Mouse (Mus musculus) liver, embryonic 15.5 days (tissue): ENCODE results near the gene Gm42906. TPM values are rescaled to one million over a fixed set of nuclear protein-coding genes. Genes with fewer than 3 reads are reported as not detected.

ENCODE experiments used
- ATAC-seq: fragments of 200-750 bp; cut with Nextera tagmentation; 2 replicates; pipeline ENCODE4 v1.8.0; 2017; ENCODE audit warnings: moderate number of reproducible peaks, mild to moderate bottlenecking, moderate library complexity; ENCODE audit not compliant: insufficient read depth
- H3K27ac ChIP-seq: fragments of 300-500 bp; sonication (generic); replicated peaks from 2 replicates; pipeline ENCODE4 v1.5.1; 2015; ENCODE audit warnings: mild to moderate bottlenecking, inconsistent platforms
- H3K27me3 ChIP-seq: fragments of 300-500 bp; sonication (generic); 2 replicates; pipeline ENCODE4 v1.6.1; 2015; ENCODE audit warnings: mild to moderate bottlenecking, inconsistent platforms
- H3K36me3 ChIP-seq: fragments of 300-500 bp; sonication (generic); replicated peaks from 2 replicates; pipeline ENCODE4 v1.6.1; 2015; ENCODE audit warnings: moderate library complexity, mild to moderate bottlenecking, inconsistent platforms
- H3K4me1 ChIP-seq: fragments of 300-500 bp; sonication (generic); replicated peaks from 2 replicates; pipeline ENCODE4 v1.6.1; 2015; ENCODE audit warnings: inconsistent platforms
- H3K4me2 ChIP-seq: fragments of 300-500 bp; sonication (generic); 2 replicates; pipeline ENCODE4 v1.6.1; 2015; ENCODE audit warnings: moderate library complexity, mild to moderate bottlenecking, inconsistent platforms
- H3K4me3 ChIP-seq: fragments of 300-500 bp; sonication (generic); replicated peaks from 2 replicates; pipeline ENCODE4 v1.5.1; 2015; ENCODE audit warnings: mild to moderate bottlenecking, inconsistent platforms
- H3K9ac ChIP-seq: fragments of 300-500 bp; sonication (generic); 2 replicates; pipeline ENCODE4 v1.6.1; 2015; ENCODE audit warnings: moderate library complexity, mild to moderate bottlenecking, inconsistent platforms
- H3K9me3 ChIP-seq: fragments of 300-500 bp; sonication (generic); replicated peaks from 2 replicates; pipeline ENCODE4 v1.6.1; 2016; ENCODE audit warnings: inconsistent platforms
- WGBS: fragments of 180-500 bp; shearing (Covaris S2); methylation state at CpG from one replicate; pipeline ENCODE4 v1.1.7; 2015; ENCODE audit warnings: mixed read lengths; ENCODE audit not compliant: insufficient replicate concordance; 5-methylcytosine and 5-hydroxymethylcytosine counted together
- polyA plus RNA-seq: library from polyadenylated mRNA; unstranded; fragments of >200 nt; fragmentation: Nextera tagmentation; extraction: Ambion mirVana; gene quantifications from 2 replicates; pipeline ENCODE4 v1.2.1, GENCODE M21; 2015

Gene Gm42906
- polyA plus RNA-seq, 1 experiment from 2014 or later, result not detected

GRCm38 (mm10) chr5:151117846-151118245 lies 310.1 kb downstream of the Gm42906 start:
- Histone ChIP-seq H3K36me3 (no peaks in the 10 kb centered on the region), H3K27ac (no peak overlapping the region), H3K4me3 (no peak overlapping the region), H3K4me1 (no peaks in the 10 kb centered on the region), H3K27me3 (no peaks in the 10 kb centered on the region), H3K9me3 (no peaks in the 10 kb centered on the region), H3K9ac (no peak overlapping the region), H3K4me2 (no peak overlapping the region)
- WGBS, result 49% methylated on average over 2 of the region's 2 CpGs
- ATAC-seq, result no peak

GRCm38 (mm10) chr5:151116192-151116887 lies 311.6 kb downstream of the Gm42906 start:
- no peak overlapping the region for H3K4me2 ChIP-seq
- H3K27ac ChIP-seq, result no peak overlapping the region
- no peaks in the 10 kb centered on the region for H3K9me3 ChIP-seq
- H3K36me3 ChIP-seq, result no peaks in the 10 kb centered on the region
- H3K27me3 ChIP-seq, result no peaks in the 10 kb centered on the region
- ATAC-seq, result no peak
- no peak overlapping the region for H3K9ac ChIP-seq
- H3K4me1 ChIP-seq, result no peaks in the 10 kb centered on the region
- 69% methylated on average over 5 of the region's 5 CpGs for WGBS
- H3K4me3 ChIP-seq, result no peak overlapping the region

GRCm38 (mm10) chr5:151112743-151113142 lies 315.2 kb downstream of the Gm42906 start:
- no peak overlapping the region for H3K27ac ChIP-seq
- H3K9ac ChIP-seq, result no peak overlapping the region
- no peak overlapping the region for H3K4me2 ChIP-seq
- no peak for ATAC-seq
- no peaks in the 10 kb centered on the region for H3K4me1 ChIP-seq
- H3K9me3 ChIP-seq, result no peaks in the 10 kb centered on the region
- H3K4me3 ChIP-seq, result no peak overlapping the region
- H3K36me3 ChIP-seq, result no peaks in the 10 kb centered on the region
- WGBS, result 69% methylated on average over 9 of the region's 9 CpGs
- no peaks in the 10 kb centered on the region for H3K27me3 ChIP-seq

GRCm38 (mm10) chr5:151111080-151111871 lies 316.7 kb downstream of the Gm42906 start:
- no peak for ATAC-seq
- Histone ChIP-seq H3K9me3 (no peaks in the 10 kb centered on the region), H3K4me3 (no peak overlapping the region), H3K36me3 (no peaks in the 10 kb centered on the region), H3K9ac (no peak overlapping the region), H3K4me2 (no peak overlapping the region), H3K27ac (no peak overlapping the region), H3K27me3 (no peaks in the 10 kb centered on the region), H3K4me1 (no peaks in the 10 kb centered on the region)
- WGBS, result 62% methylated on average over 7 of the region's 7 CpGs

- H3K27ac ChIP-seq, result no peak overlapping the region
- H3K36me3 ChIP-seq, result no peaks in the 10 kb centered on the region
- WGBS, result 51% methylated on average over 6 of the region's 6 CpGs
- ATAC-seq, result no peak
- H3K27me3 ChIP-seq, result no peaks in the 10 kb centered on the region
- H3K4me3 ChIP-seq, result no peak overlapping the region
- no peaks in the 10 kb centered on the region for H3K9me3 ChIP-seq
- H3K4me2 ChIP-seq, result no peak overlapping the region
- no peak overlapping the region for H3K9ac ChIP-seq
- H3K4me1 ChIP-seq, result no peaks in the 10 kb centered on the region
Observed at GRCm38 (mm10) chr5:151110461-151110908, 317.5 kb downstream of the Gm42906 start.

GRCm38 (mm10) chr5:151109822-151110221 lies 318.1 kb downstream of the Gm42906 start:
- H3K27ac ChIP-seq, result no peak overlapping the region
- WGBS, result 37% methylated on average over 2 of the region's 2 CpGs
- ATAC-seq, result no peak

GRCm38 (mm10) chr5:151108955-151109354 lies 319.0 kb downstream of the Gm42906 start:
- H3K9ac ChIP-seq, result no peak overlapping the region
- no peak for ATAC-seq
- 0 out of 2 replicates have a peak, but pooled peaks cover 5% of the 10 kb centered on the region for H3K4me1 ChIP-seq
- H3K9me3 ChIP-seq, result no peaks in the 10 kb centered on the region
- no peaks in the 10 kb centered on the region for H3K36me3 ChIP-seq
- H3K4me3 ChIP-seq, result no peak overlapping the region
- no peaks in the 10 kb centered on the region for H3K27me3 ChIP-seq
- H3K4me2 ChIP-seq, result no peak overlapping the region
- no peak overlapping the region for H3K27ac ChIP-seq
- WGBS, result 54% methylated on average over 7 of the region's 7 CpGs

More at GRCm38 (mm10) chr5:151109822-151110221, 318.1 kb downstream of the Gm42906 start:
- 0 out of 2 replicates have a peak, but pooled peaks cover 1% of the 10 kb centered on the region for H3K4me1 ChIP-seq
- no peak overlapping the region for H3K4me2 ChIP-seq
- no peak overlapping the region for H3K9ac ChIP-seq
- H3K4me3 ChIP-seq, result no peak overlapping the region
- no peaks in the 10 kb centered on the region for H3K36me3 ChIP-seq
- no peaks in the 10 kb centered on the region for H3K9me3 ChIP-seq
- no peaks in the 10 kb centered on the region for H3K27me3 ChIP-seq

GRCm38 (mm10) chr5:151108291-151108897 lies 319.6 kb downstream of the Gm42906 start:
- no peak overlapping the region for H3K4me2 ChIP-seq
- 0 out of 2 replicates have a peak, but pooled peaks cover 5% of the 10 kb centered on the region for H3K4me1 ChIP-seq
- no peak overlapping the region for H3K27ac ChIP-seq
- no peak overlapping the region for H3K4me3 ChIP-seq
- ATAC-seq, result no peak
- WGBS, result 21% methylated on average over 19 of the region's 19 CpGs
- H3K27me3 ChIP-seq, result no peaks in the 10 kb centered on the region
- no peak overlapping the region for H3K9ac ChIP-seq
- no peaks in the 10 kb centered on the region for H3K36me3 ChIP-seq
- H3K9me3 ChIP-seq, result no peaks in the 10 kb centered on the region

- H3K4me3 ChIP-seq, result no peak overlapping the region
- H3K27me3 ChIP-seq, result no peaks in the 10 kb centered on the region
- H3K9ac ChIP-seq, result no peak overlapping the region
- H3K9me3 ChIP-seq, result no peaks in the 10 kb centered on the region
- no peak for ATAC-seq
- H3K27ac ChIP-seq, result no peak overlapping the region
- H3K4me1 ChIP-seq, result 0 out of 2 replicates have a peak, but pooled peaks cover 5% of the 10 kb centered on the region
- H3K36me3 ChIP-seq, result no peaks in the 10 kb centered on the region
- WGBS, result 50% methylated on average over 3 of the region's 3 CpGs
- H3K4me2 ChIP-seq, result no peak overlapping the region
Observed at GRCm38 (mm10) chr5:151106841-151107240, 321.1 kb downstream of the Gm42906 start.

GRCm38 (mm10) chr5:151105054-151105971 lies 322.6 kb downstream of the Gm42906 start:
- Histone ChIP-seq H3K4me2 (no peak overlapping the region), H3K9me3 (no peaks in the 10 kb centered on the region), H3K4me3 (no peak overlapping the region), H3K27ac (no peak overlapping the region), H3K4me1 (0 out of 2 replicates have a peak, but pooled peaks cover 5% of the 10 kb centered on the region), H3K27me3 (no peaks in the 10 kb centered on the region), H3K36me3 (no peaks in the 10 kb centered on the region), H3K9ac (no peak overlapping the region)
- 61% methylated on average over 10 of the region's 10 CpGs for WGBS
- no peak for ATAC-seq
